Mouse (Mus musculus): ENCODE measurements around the gene Nmnat3.

Nmnat3 gene

DNA sequence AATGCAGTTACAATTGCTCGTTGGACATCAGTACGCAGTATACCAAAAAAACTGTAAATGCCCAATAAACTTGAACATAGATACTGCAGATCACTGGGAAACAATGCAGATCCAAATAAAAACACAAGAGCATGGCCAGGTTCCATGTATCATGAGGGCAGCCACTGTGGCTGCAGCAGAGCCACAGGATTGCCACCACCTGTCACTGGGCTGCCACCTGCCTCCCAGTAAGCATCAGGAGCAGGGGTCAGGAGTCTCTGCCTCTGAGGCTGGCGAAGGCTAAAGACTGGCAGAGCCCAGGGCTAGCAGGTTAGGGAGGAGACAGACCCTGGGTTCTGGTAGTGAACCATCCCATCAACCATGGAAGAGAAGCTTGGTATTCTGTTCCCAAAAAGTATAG lies 67.7 kb downstream of the Nmnat3 start:
- DNase-seq (ENCODE audit: low read depth, low spot score) = no peak

GRCm38 (mm10) chr9:98361047-98361446 lies 73.8 kb downstream of the Nmnat3 start:
- DNase-seq (ENCODE audit: low read depth, low spot score) = no peak

- no peak for DNase-seq (ENCODE audit: low read depth, low spot score)
These were observed 78.8 kb downstream of the Nmnat3 start for GRCm38 (mm10) chr9:98366075-98366474.

DNA sequence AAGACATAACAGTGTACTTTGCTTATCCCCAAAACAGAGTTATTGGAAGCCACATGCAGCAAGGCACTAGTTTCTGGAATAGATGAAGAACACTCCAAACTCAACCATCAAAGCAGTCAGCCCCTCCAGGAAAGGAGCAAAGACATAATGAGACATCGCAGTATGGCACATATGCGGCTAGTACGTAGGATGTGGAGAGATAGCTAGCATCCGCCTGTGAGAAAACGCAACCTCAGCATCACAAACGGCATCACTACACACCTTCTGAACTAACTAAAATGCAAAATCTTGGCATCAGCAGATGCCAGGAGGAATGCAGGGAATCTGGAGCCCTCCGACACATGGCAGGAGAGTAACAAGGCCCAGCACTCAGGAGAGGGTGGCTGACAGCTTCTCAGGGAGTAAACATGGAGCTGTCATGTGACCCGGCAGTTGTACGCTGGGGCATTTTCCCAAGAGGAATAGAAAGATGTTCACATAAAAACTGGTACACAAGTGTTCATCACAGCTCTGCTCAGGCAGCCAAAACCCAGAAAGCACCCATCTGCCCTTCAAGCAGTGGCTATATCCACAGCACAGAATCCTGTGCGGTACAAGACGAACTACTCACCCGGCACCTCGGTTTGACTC lies 80.2 kb downstream of the Nmnat3 start:
- DNase-seq (ENCODE audit: low read depth, low spot score) = no peak

GRCm38 (mm10) chr9:98369707-98370106 lies 82.5 kb downstream of the Nmnat3 start:
- DNase-seq (ENCODE audit: low read depth, low spot score) = no peak

- DNase-seq (ENCODE audit: low read depth, low spot score) = no peak
These were observed 86.1 kb downstream of the Nmnat3 start for GRCm38 (mm10) chr9:98373358-98373757.

- no peak for DNase-seq (ENCODE audit: low read depth, low spot score)
These were observed 87.7 kb downstream of the Nmnat3 start for GRCm38 (mm10) chr9:98374897-98375296.

GRCm38 (mm10) chr9:98375329-98376170 lies 88.3 kb downstream of the Nmnat3 start:
- no peak for DNase-seq (ENCODE audit: low read depth, low spot score)

DNA sequence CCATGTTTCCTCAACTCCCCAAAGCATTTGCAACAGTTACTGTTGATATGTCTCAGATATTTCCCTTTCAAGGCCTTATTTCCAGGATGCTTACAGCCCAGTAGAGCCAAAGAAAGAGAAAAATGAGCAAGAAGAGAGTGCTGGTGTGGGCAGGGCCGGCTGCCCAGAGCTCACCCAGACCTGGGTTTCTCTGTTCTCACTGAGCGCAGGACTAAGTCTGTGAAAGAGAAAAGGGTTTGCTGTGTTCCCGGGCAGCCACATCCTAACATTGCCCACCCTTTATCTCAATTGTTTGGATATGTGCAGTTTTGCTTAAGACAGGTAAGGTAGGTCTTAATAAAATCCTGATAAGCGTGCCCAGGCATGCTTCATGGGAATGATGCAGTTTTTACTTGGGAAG lies 92.5 kb downstream of the Nmnat3 start:
- DNase-seq (ENCODE audit: low read depth, low spot score) = no peak

- no peak for DNase-seq (ENCODE audit: low read depth, low spot score)
These were observed 93.4 kb downstream of the Nmnat3 start for GRCm38 (mm10) chr9:98380593-98380992.

GRCm38 (mm10) chr9:98387741-98388632 lies 100.8 kb downstream of the Nmnat3 start:
- DNase-seq (ENCODE audit: low read depth, low spot score) = no peak

DNA sequence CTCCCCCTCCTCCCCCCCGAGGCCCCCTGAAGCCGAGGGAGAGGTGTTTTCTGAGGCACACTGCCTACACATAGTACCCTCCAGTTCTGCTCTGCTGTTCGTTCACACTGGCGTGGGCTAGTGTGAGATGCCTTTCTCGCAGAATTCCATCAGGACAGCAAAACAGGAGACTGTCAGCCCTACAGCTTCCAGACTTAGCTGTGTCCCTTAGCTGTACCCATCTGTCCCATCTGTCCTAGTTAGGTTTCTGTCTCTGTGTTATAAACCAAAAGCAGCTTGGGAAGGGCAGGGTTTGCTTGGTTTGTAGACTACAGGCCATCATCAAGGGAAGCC lies 101.4 kb downstream of the Nmnat3 start:
- DNase-seq (ENCODE audit: low read depth, low spot score) = no peak

GRCm38 (mm10) chr9:98393496-98393895 lies 106.3 kb downstream of the Nmnat3 start:
- no peak for DNase-seq (ENCODE audit: low read depth, low spot score)

- no peak for DNase-seq (ENCODE audit: low read depth, low spot score)
These were observed 110.0 kb downstream of the Nmnat3 start for GRCm38 (mm10) chr9:98397211-98397610.

GRCm38 (mm10) chr9:98397866-98398265 lies 110.6 kb downstream of the Nmnat3 start:
- DNase-seq (ENCODE audit: low read depth, low spot score) = no peak

DNA sequence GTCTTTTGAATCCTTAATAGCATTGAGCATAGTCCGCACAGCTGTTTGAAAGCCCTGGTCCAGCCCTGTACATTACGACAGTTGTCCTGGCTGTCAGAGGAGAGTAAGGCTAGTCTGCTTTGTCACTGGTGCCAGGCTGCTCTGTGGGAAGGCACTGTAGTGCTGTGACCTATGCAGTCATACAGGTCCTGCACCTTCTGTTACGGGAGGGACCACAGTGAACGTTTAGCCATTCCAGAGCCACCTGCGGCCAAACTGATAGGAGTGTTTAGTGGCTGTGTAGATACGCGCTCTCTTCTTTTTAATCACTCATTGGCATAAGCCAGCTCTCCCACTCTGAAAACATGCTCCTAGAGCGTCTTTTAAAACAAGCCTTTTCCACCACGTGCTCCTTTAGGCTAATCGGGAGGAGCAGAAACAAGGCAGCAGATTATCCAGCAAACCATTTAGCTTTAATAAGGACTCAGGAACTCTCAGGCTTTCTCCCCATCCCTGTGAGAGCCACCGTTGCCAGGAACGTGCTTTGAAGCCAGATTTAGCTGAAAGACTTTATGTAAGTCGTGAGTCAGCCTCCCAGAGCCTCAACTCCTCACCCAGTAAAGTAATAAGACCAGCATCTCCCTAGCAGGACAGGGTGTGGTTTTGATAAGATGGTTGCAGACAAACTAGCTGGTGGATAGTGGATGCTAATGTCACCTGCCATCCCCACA lies 113.1 kb downstream of the Nmnat3 start:
- DNase-seq (ENCODE audit: low read depth, low spot score) = no peak

DNA sequence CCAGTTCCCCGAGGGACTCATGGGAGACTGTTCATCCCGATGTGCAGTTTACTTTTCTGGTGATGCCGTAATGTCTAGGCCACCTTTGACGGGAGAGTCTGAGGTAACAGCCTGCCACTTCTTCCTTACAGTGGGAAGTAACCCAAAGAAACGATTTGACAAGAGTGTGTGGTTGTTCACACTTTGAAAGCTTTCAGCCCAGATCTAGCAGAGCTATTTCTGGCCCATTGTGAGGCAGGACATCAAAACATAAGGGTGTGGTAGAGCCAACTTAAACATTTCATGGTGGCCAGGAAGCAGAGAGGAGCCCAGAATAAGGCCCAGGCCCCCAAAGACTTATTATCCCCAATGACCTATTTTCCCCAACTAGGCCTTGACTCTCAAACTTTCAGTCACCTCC lies 114.4 kb downstream of the Nmnat3 start:
- DNase-seq (ENCODE audit: low read depth, low spot score) = no peak

GRCm38 (mm10) chr9:98407771-98408170 lies 120.5 kb downstream of the Nmnat3 start:
- DNase-seq (ENCODE audit: low read depth, low spot score) = no peak

- DNase-seq (ENCODE audit: low read depth, low spot score) = peak; percentile 48
These were observed 121.9 kb downstream of the Nmnat3 start for GRCm38 (mm10) chr9:98409137-98409536.

- no peak for DNase-seq (ENCODE audit: low read depth, low spot score)
These were observed 128.2 kb downstream of the Nmnat3 start for GRCm38 (mm10) chr9:98415427-98415826.

DNA sequence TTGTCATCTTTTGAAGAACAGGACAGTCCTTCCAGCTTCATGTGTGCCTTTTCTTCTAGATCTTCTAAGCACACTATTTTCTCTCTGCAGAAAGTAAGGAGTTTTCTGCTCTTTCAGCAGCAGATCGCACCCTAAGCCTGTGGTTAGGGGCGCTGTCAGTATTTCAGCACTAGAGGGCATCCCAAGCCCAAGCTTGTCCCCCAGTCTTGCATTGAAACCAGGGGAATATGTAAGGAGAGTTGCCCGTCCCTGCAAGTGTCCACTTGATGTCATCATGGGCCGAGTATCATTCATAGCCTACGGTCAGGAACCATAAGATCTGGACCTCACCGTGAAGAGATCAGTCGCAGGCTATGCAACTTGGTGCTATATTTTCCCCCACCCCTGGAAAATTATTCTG lies 130.7 kb downstream of the Nmnat3 start:
- no peak for DNase-seq (ENCODE audit: low read depth, low spot score)

DNA sequence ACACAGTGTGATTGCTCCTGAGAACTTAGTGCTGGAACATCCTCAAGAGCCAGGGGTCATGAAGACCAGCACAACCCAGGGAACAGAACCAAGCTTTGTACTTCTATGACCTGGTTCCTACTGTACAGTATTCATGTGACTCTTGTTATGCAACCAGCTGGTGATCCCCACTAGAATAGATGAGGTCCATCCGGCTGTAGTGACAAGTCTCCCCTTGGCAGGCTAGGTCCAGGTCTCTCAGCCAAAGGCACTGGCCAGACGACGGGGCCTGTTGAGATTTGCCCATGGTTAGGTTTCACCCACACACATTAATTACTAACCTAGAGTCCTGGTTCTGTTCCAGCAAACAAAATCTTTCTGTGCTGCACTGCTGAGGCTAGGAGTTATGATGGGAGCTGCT lies 131.1 kb downstream of the Nmnat3 start:
- DNase-seq (ENCODE audit: low read depth, low spot score) = no peak
